Mouse (Mus musculus): ENCODE results near the gene H2-K1. TPM values are rescaled to one million over a fixed set of nuclear protein-coding genes. Genes with fewer than 3 reads are reported as not detected.
A peak's percentile ranks its signal among the peaks of the same experiment; 100 is the strongest.

The H2-K1 gene
- total and polyA plus RNA-seq, 3 experiments = 1,734 to 2,472 (median 1,753) TPM

DNA sequence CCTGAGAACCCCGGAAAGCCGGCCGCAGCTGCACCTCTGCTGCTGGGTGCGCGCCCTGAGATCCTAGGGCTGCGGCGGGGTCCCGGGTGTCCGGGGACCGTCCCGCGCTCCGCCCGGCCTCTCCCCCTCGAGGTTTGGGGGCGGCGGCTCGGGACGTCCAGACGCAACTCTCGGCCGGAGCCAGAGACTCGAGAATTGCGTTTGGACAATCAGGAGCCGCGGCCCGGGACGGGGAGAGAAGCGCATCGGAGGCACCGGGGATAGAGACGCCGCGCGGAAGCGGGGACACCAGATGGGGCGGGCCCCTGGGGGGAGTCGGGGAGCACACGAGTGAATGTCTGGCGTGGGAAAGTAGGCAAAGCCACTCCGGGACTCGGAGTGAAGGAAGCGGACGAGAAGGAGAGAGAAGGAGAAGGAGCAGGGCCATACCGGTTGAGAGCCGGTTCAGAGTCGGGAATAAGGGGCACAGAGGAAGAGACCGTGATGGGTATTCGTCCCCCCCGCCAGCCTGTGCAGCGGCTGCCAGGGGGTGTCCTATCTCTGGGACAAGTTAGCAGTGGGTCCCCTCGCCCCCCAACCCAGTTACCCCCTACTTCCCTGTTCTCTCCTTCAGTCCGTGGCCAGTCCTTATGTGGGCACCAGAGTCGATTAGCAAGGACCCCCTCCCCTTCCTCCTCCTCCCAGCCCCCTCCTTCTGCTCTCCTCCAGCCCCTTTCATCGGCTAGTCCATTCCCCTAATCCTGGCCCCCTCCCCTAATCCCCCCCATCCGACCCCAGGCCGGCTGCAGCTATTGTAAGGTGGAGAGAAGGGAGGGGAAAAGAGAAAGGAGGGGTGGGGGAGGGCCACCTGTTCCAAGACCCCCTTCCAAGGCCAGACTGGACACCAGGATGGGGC lies 25.0 kb upstream of the H2-K1 start:
- peaks cover 8% of the 10 kb centered on the region for H3K79me2 ChIP-seq (replicated peaks; ENCODE audit: control insufficient read depth, extremely low read depth, insufficient read depth, poor library complexity, severe bottlenecking)
- DNase-seq (ENCODE audit: extremely low read depth) = no peak
- no peaks in the 10 kb centered on the region for H3K27me3 ChIP-seq (replicated peaks)
- dilution Hi-C loops (cut with MboI; ENCODE audit: extremely low pct_ligation_motif_present, extremely low pct_unique_long_range_greater_than_20kb, low sequenced_read_pairs) = no loop called here
- peaks cover 34 to 52% of the 10 kb centered on the region in 2 experiments for H3K36me3 ChIP-seq (replicated peaks in 1 of 2; ENCODE audit: control insufficient read depth in 1 of 2, insufficient read depth in 1 of 2, low read length in 1 of 2)
- peak overlapping the region; percentile 49 for H3K27ac ChIP-seq (ENCODE audit: insufficient read depth, low read depth)
- H3K4me2 ChIP-seq (ENCODE audit: insufficient read depth, low read depth, poor library complexity, severe bottlenecking) = peak overlapping the region; percentile 84
- in situ Hi-C loops (cut with MboI; ENCODE audit: low pct_ligation_motif_present, low pct_unique_long_range_greater_than_20kb, low sequenced_read_pairs) = no loop called here
- H3K4me3 ChIP-seq (replicated peaks in 1 of 3; ENCODE audit: low read depth in 2 of 3, low read length in 2 of 3, poor library complexity in 1 of 3) = peak overlapping the region; percentile 71 to 81 (median 75)
- H3K9me3 ChIP-seq (replicated peaks; ENCODE audit: low read length) = peaks cover 26% of the 10 kb centered on the region
- H3K4me1 ChIP-seq (ENCODE audit: control insufficient read depth in 1 of 2, insufficient read depth in 2 of 2) = peaks cover 29 to 51% of the 10 kb centered on the region in 2 experiments
- TF ChIP-seq TBP (conservative IDR thresholded peaks at IDR 0.05; ENCODE audit: low read depth, low read length) (no peak), ZC3H11A (IDR thresholded peaks at IDR 0.05; ENCODE audit: low read depth, low read length) (no peak), CHD2 (IDR thresholded peaks at IDR 0.05; ENCODE audit: low read length) (0 out of 2 replicates have a peak, but pooled peaks have one; percentile 14), GABPA (IDR thresholded peaks at IDR 0.05; ENCODE audit: insufficient replicate concordance, low read depth, low read length) (no peak), POLR2A (IDR thresholded peaks at IDR 0.05; ENCODE audit: low read depth, low read length) (peak; percentile 49; the same call in 1 of the 2 replicates)
- peak overlapping the region; percentile 91 for H3K9ac ChIP-seq (ENCODE audit: insufficient read depth, low read depth)

DNA sequence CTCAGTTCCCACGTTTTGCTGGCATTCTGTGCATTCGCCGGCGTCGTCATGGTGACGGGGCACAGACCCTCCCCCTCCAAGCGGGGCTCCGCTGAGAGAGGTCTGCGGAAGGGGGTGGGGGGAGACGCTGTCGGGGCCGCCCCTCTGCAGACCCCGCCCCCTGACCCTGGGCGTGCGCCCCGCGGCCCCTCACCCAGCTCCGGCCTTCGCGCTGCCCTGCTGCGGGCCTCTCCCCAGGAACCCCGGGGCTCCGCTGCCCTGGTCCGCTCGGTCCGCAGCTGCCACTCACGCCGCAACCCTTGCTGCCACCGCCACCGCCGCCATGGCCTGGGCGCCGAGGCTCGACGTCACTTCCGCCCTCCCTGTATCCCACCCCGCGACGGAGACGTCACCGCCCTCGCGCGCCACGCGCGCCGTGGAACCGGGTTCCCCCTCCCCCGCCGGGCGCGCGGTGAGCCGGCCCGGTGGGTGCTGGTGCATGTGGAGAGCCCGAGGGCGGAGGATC lies 24.2 kb upstream of the H2-K1 start, which contains the start of gene Ring1:
Ring1 (minus strand) TSS at position 364 of the 505 bp plus-strand sequence.
- Histone ChIP-seq H3K4me1 (ENCODE audit: control insufficient read depth in 1 of 2, insufficient read depth in 2 of 2) (peaks cover 24 to 43% of the 10 kb centered on the region in 2 experiments), H3K9me3 (replicated peaks; ENCODE audit: low read length) (peaks cover 27% of the 10 kb centered on the region), H3K27me3 (replicated peaks) (no peaks in the 10 kb centered on the region), H3K27ac (ENCODE audit: insufficient read depth, low read depth) (peak within 1 kb of the TSS; percentile 49), H3K9ac (ENCODE audit: insufficient read depth, low read depth) (peak within 1 kb of the TSS; percentile 91), H3K79me2 (replicated peaks; ENCODE audit: control insufficient read depth, extremely low read depth, insufficient read depth, poor library complexity, severe bottlenecking) (peaks cover 2% of the 10 kb centered on the region; the same call in 1 of the 2 replicates), H3K4me3 (replicated peaks in 1 of 3; ENCODE audit: low read depth in 2 of 3, low read length in 2 of 3, poor library complexity in 1 of 3) (peak within 1 kb of the TSS; percentile 71 to 81 (median 75)), H3K36me3 (replicated peaks in 1 of 2; ENCODE audit: control insufficient read depth in 1 of 2, insufficient read depth in 1 of 2, low read length in 1 of 2) (peaks cover 26 to 46% of the 10 kb centered on the region in 2 experiments), H3K4me2 (ENCODE audit: insufficient read depth, low read depth, poor library complexity, severe bottlenecking) (peak within 1 kb of the TSS; percentile 84)
- dilution Hi-C loops (cut with MboI; ENCODE audit: extremely low pct_ligation_motif_present, extremely low pct_unique_long_range_greater_than_20kb, low sequenced_read_pairs) (no loop called here), in situ Hi-C loops (cut with MboI; ENCODE audit: low pct_ligation_motif_present, low pct_unique_long_range_greater_than_20kb, low sequenced_read_pairs) (no loop called here)
- DNase-seq (ENCODE audit: extremely low read depth) = peak; percentile 59
- TF ChIP-seq TBP (conservative IDR thresholded peaks at IDR 0.05; ENCODE audit: low read depth, low read length) (no peak), ELF1 (IDR thresholded peaks at IDR 0.05; ENCODE audit: low read depth, low read length) (peak; percentile 68; the same call in 1 of the 2 replicates), TCF12 (IDR thresholded peaks at IDR 0.05; ENCODE audit: low read depth, low read length) (peak; percentile 70), POLR2AphosphoS2 (IDR thresholded peaks at IDR 0.05; ENCODE audit: low read depth, low read length) (peak; percentile 69; the same call in 1 of the 2 replicates), MAFK (IDR thresholded peaks at IDR 0.05; ENCODE audit: insufficient replicate concordance, low read length) (no peak), UBTF (IDR thresholded peaks at IDR 0.05; ENCODE audit: low read depth, low read length) (no peak), IRF4 (IDR thresholded peaks at IDR 0.05; ENCODE audit: low read depth, low read length) (peak; percentile 20; the same call in 1 of the 2 replicates), EP300 (IDR thresholded peaks at IDR 0.05; ENCODE audit: low read length) (no peak), CHD2 (IDR thresholded peaks at IDR 0.05; ENCODE audit: low read length) (peak; percentile 40; the same call in 1 of the 2 replicates), RCOR1 (conservative IDR thresholded peaks at IDR 0.05; ENCODE audit: low read depth, low read length) (no peak), POLR2A (IDR thresholded peaks at IDR 0.05; ENCODE audit: low read depth, low read length) (peak; percentile 83), JUND (conservative IDR thresholded peaks at IDR 0.05; ENCODE audit: low read depth, low read length) (no peak), MYC (IDR thresholded peaks at IDR 0.05; ENCODE audit: low read depth, low read length) (0 out of 2 replicates have a peak, but pooled peaks have one; percentile 12), CHD1 (IDR thresholded peaks at IDR 0.05; ENCODE audit: low read depth, low read length) (no peak), E2F4 (IDR thresholded peaks at IDR 0.05; ENCODE audit: insufficient replicate concordance, low read depth, low read length) (no peak), NELFE (IDR thresholded peaks at IDR 0.05; ENCODE audit: low read depth, low read length) (peak; percentile 78; the same call in 1 of the 2 replicates), ETS1 (conservative IDR thresholded peaks at IDR 0.05; ENCODE audit: low read depth, low read length) (no peak; the same call in 1 of the 2 replicates), MEF2A (IDR thresholded peaks at IDR 0.05; ENCODE audit: borderline replicate concordance, low read depth, low read length) (no peak; the same call in 1 of the 2 replicates), MAZ (IDR thresholded peaks at IDR 0.05; ENCODE audit: low read depth, low read length) (no peak), MAX (IDR thresholded peaks at IDR 0.05; ENCODE audit: low read length) (peak; percentile 75), PAX5 (IDR thresholded peaks at IDR 0.05; ENCODE audit: low read length) (no peak), KAT2A (IDR thresholded peaks at IDR 0.05; ENCODE audit: insufficient replicate concordance, low read length) (peak; percentile 56; the same call in 1 of the 2 replicates), RAD21 (IDR thresholded peaks at IDR 0.05; ENCODE audit: low read depth, low read length) (no peak), ZKSCAN1 (IDR thresholded peaks at IDR 0.05; ENCODE audit: borderline replicate concordance, low read depth, low read length) (no peak), ZNF384 (IDR thresholded peaks at IDR 0.05; ENCODE audit: low read depth, low read length) (no peak), ZMIZ1 (IDR thresholded peaks at IDR 0.05; ENCODE audit: low read depth, low read length) (peak; percentile 69), MXI1 (IDR thresholded peaks at IDR 0.05; ENCODE audit: low read depth, low read length) (peak; percentile 76; the same call in 1 of the 2 replicates)
